Mouse (Mus musculus) cerebellum, adult 2 months (tissue): ENCODE data around the gene Cd7.

Experiments used
- CTCF ChIP-seq: fragments of 200-500 bp; IDR thresholded peaks from 2 replicates; pipeline ENCODE4 v1.5.1; 2011; ENCODE audit warnings: low read depth, mild to moderate bottlenecking, control low read depth, low read length, moderate library complexity, borderline replicate concordance; ENCODE audit not compliant: insufficient read depth
- POLR2A ChIP-seq: fragments of 200-500 bp; IDR thresholded peaks from 2 replicates; pipeline ENCODE4 v1.6.1; 2011; ENCODE audit warnings: low read length, control low read depth, borderline replicate concordance; ENCODE audit not compliant: insufficient read depth

GRCm38 (mm10) chr11:120988410-120988809, 50.8 kb downstream of the Cd7 start:
- TF ChIP-seq CTCF (no peak), POLR2A (no peak)
